Mouse (Mus musculus) telencephalon, adult 2 months (tissue): ENCODE results near the gene Artn.

Experiments used
- DNase-seq: peaks from one replicate; pipeline ENCODE4 v3.0.0-alpha.2; 2011; ENCODE audit warnings: low read depth, low spot score

Artn gene

DNA sequence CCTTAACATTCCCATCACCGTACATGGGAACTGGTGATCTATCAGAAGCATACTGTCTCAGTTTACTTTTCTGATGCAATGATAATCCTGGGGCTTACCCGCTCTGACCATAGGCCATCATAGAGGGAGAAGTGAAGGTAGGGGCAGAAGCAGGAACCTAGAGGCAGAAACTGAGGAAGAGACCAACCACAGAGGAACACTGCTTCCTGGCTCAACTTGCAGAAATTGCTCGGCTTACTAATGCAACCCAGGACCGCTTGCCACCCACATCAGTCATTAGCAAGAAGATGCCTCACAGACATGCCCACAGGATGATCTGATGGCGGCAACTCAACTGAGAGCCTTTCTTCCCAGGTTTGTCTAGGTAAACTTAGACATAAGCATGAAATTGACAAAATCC lies 10.8 kb downstream of the Artn start:
- no peak for DNase-seq

DNA sequence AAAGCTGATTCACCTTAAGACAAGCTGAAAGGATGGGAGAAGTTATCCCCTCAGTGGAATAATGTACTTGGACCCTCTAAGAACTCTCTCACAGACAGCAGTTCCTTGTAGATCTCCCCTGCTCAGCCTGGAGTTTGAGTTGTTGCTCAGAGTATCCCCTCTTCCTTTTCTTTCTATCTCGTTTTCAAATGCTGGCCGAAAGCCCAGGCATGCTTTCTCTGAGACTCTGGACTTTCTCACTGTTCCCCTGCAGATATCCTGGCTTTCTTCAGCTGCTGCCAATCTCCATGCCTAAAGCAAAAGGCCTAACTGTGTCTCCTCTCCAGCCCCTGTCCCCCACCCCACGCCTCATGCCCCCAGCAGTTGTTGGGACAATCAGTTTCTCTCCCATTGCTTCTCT lies 11.3 kb downstream of the Artn start:
- no peak for DNase-seq

DNA sequence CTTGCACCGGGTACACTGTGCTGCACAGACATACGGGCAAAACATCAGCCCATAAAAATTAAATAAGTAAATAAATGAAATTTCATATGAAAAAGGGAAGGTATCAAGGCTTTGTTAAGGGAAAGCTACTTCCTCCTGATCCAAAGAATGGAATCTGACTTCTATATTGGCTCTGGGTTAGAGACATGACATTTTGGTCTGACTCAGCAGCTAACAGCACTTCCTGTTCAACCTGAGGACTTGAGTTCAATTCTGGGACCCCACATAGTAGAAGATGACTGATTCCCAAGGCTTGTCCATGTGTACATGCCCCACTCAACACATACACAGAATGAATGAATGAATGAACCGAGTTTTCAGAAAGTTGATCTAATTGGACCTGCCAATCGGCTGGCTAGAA lies 11.7 kb downstream of the Artn start:
- no peak for DNase-seq

DNA sequence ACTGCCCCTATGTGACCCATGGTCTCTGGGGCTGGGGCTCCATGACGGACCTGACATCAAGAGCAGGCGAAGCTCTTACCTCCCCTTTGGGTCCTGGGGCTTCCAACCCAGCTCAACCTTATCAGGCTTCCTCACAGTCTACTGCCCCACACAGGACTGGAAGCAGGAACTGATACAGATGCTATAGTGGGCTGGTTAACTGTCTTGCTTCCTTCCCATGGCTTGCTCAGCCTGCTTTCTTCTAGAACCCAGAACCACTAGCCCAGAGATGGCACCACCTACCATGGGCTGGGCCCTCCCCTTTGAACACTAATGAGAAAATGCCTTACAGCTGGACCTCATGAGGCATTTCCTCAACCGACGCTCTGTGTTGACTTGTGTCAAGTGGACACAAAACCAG lies 12.2 kb downstream of the Artn start:
- no peak for DNase-seq

DNA sequence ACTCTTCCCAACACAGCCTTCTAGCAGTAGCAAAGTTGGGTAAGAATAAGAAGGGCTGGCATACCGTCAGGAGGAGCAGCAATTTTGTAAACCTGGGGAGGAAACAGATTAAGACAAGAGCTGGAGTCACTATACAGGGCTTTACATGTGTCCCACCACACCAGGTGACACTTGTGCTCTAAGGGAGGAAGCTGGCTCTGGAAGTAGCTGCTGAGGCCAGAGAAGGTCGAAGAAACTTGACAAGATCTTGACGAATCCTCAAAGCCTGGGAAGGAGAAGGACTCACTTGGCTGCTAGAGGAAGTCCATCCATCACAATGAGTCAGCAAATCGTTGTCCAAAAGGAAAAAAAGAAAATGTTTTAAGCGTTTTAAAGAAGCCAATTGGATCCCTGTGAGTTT lies 13.2 kb downstream of the Artn start:
- no peak for DNase-seq

DNA sequence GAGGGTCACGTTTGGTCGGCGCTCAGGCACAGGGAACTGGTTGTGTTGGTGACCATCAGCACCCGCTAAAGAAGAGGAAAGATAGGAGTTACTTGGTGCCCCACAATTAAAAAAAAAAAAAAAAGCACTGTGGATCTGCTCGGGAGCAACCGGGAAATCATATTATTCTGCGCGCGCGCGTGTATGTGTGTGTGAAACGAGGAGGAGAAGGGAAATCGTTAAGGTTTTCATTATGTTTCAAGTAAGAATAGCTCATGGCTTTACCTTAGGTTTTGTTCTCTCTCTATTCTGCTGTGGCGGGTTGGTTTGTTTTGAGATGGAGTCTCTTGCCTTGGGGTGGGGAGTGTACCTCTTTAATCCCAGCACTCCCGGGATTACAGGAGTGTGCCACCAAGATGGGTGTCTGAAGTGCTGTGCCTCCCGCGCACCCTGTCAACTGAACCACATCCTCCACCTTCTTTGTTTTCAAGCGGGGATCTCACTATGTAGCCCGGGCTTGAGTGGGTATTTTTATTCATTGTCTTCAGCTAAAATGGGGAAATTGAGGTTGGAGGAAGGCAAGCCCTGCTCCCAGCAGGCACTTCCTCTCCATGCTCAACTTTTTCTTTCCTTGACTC lies 14.0 kb downstream of the Artn start:
- peak; percentile 36 for DNase-seq

DNA sequence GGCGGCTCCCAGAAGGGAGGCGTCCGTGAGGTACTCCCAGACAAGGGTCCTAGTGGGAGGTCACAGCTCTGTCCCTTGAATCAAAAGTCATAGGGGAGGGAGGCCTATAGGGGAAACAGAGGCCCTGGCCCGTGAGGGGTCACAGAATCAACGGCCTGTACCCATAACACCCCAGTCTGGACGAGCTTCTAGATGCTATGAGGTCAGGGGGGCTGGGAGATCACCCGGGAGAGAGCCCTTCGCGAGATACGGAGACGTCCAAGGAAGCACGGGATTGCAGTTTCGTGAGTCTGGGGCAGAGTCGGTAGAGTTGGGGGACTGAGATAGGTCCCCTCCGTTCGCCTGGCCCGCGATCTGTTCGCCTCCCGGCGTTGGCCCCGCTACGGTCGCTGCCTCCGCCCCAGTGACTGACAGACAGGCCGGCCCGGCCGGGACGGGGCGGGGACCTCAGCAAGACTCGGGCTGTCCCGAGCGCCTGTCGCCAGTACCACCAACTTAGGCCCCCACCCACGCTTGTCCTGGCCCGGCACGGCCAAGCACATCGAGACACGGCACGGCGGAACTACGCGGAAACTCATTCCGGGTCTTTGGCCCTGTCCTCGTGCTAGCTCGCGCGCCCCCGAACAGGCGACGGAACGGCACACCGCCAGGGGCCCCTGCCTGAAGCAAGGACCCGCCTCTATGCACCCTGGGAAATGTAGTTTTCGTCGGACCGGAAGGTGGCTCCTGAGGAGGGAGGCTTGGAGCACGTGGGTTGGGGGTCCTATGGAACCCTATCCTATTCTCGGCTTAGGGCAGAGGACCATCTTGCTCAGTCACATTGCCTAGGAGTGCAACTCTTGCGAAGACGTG lies 14.7 kb downstream of the Artn start, which contains the start of gene Ipo13:
Gene Ipo13 (minus strand): TSS at position 409 of the 852 bp plus-strand sequence.
- peak; percentile 89 for DNase-seq

DNA sequence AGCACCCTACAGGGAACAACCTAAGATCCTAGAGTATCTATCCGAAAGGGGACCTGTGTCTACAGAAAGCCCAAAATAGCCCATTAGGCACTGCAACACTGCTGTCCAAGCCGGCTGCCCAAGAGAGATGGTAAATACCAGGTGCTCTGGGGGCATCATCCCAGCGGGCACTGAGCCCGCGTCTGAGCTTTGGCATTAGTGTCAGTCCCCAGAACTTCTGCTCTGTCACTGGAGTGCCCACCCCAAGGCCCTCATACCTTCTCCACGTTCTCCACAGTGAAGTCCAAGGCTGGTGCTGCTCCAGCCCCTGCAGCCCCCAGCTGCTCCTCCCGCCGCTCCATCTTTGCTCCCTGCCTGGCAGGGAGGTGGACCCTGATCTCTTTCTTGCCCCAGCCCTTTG lies 15.5 kb downstream of the Artn start:
- no peak for DNase-seq

DNA sequence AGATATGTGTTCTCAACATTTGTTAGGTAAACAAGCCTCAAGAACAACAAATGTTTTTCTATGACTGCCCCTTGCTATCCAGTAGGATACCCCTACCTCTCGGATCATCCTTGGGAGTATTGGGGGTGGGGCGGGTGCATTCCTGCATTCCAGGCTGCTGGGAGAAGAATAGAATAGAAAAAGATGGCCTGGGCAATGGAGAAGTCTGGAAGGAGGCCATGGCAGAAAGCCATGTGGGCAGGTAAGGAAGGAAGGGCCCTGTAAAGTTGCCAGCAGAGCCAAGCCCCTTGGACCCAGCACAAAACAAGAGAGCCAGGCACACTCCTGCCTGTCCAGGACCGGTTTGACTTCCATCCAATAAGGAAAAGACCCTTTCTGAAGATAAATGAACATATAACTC lies 16.1 kb downstream of the Artn start:
- no peak for DNase-seq

DNA sequence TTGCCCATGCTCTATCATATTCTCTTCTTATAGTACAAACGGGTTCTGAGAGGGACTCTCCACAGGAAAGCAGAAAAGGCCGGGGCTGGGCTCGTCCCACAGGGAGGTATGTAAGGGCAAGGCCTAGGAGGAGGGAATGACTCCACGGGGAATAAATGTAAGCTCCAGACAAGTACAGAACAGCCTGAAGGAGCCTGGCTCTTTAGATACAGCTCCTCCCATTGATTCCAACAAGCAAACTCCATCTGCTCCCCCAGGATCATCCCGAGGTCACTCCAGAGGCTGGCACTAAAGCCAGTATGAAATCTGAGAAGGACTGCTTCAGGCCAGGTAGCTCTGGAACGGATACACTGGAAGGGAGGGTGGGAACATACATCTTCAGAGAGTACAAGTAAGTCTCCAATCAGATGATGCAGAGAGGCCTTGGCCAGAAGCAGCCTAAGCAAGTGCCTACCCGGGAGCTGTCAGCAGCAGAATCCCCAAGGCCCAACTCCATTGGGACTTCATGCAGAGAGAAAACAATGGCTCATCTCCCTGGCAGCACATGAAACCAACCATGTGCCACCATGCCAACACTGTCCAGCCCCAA lies 16.8 kb downstream of the Artn start:
- DNase-seq = no peak

DNA sequence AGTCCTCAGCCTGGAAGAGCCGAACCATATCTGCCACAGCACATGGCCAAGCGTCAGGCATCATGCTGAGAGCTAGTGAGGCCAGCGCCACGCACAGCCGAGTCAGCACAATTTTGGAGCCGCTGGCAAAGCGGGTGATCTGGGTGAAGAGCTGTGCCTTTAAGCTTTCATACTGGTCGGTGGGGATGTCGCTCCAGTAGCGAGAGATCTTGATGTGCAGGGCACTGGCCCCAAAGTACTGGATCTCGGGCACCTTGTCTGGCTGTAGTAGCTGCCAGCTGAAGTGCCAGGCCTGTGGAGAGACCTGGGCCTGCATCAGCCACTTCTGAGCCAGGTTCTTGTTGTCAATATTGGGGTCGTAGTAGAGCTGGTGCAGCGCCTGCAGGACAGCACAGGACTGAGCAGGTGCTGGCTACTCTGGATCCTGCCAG lies 17.4 kb downstream of the Artn start:
- no peak for DNase-seq

DNA sequence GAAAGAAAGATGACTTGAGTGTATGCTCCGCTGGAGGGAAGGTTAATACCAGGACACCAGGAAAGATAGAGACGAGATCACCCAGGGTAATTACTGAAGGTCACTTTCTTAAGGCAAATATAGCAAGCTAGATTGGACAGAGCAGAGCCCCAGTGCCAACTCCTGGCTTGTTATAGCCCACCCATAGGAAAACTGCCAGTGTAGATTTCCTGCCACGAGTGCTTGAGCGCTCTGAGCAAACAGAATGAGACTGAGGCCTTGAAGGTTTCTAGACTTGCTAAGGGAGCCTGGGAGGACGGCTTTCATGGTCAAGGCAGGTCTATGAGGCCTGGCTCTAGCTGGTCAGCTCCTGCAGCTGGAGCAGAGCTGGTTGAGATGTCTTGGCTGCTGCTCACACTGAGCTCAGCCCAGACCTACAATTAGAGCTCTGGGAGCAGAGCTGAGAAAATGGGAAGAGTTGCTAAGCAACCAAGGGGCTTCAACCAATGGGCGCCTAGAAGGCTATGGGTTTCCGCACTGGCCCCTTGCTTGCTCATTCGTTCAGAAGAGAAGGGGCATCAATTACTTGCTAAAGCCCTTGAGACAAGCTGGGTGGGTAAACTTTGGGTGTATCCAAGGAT lies 20.6 kb downstream of the Artn start:
- DNase-seq = no peak

DNA sequence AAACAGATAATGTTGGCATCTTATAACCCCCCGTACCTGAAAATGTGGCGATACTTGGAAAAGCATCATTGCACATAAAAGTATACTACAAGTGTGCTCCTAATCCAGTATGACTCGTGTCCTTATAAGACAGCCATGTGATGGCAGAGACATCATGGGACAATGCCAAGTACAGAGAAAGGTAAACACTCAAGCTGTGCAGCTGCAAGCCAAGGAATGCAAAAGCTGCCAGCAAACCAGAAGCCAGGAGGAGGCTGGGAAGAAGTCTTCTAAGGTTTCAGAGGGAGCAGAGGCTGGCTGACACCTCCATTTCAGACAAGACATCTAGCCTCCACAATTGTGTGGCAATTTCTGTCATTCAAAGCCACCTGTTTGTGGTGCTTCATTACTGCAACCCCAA lies 23.4 kb downstream of the Artn start:
- no peak for DNase-seq

DNA sequence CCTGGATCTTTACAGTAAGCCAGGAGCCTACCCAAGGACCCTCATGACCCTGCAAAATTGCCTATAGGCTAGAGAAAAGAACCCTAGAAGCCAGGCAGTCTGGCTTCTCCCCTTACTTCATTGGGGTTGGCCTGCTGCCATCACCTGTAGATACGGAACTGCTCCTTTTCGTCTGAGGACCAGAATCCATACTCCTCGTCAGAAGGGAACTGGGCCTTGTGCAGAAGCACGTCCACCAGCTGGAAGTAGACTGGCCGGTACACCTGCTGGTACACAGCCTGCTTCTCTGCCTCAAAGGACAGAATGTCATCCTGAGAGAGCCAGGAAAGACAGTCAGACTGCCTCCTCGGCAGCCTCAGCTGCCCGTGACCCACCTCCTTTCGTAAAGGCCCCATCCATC lies 24.8 kb downstream of the Artn start:
- no peak for DNase-seq

DNA sequence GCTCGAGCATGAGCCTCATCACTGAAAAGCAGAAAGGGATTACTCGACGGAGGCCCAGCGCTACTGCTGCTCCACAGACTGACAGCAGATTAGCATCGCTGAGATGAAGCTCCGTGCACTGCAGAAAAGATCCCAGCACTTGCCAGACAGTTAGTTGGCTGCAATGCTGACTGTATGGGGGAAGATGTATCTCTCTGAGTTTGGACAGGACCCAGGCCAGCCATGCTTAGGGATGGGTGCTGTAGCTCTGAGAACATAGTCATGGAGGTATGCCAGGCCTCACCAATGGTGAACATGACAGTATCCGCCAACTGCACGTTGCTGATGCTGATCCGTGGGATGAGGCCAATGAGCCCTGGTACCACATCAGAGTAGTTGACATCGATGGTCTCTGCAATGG lies 25.5 kb downstream of the Artn start:
- peak; percentile 73 for DNase-seq

DNA sequence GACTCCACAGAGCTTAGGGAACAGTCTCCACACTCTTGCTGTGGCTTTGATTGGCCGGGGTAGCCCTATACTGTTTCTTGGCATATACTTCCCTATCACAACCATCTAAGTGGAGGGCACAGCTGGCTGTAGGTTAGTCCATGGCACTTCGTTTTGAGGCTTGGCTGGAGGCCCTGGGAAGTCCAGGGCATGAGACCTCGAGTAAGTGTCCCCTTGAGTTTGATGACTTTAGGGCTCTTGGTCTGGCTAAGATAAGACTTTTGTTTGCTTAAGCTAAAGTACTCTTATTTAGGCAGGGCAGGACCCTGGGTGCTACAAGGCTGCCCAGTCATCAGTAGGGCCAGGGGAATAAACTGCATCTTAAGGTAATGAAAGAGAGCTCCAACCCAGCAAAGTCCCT lies 31.5 kb downstream of the Artn start:
- no peak for DNase-seq

DNA sequence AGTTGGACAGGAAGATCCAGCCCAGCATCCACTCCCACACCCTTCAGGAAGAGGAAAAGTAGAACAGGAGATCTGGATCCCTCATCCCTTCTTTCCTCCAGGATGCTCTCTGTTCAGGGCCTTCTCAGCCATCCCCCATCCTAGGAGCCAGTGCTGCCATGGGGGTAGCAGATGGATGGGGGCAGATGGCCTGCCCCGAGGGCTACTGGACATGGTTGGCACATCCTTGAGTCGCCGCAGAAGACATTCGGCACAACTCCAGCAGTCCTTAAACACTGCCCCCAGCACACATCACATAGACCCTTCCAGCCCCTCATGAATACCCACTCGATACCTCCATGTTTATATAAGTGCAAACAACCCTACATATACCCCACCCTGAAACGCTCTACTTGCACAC lies 33.5 kb downstream of the Artn start:
- no peak for DNase-seq

DNA sequence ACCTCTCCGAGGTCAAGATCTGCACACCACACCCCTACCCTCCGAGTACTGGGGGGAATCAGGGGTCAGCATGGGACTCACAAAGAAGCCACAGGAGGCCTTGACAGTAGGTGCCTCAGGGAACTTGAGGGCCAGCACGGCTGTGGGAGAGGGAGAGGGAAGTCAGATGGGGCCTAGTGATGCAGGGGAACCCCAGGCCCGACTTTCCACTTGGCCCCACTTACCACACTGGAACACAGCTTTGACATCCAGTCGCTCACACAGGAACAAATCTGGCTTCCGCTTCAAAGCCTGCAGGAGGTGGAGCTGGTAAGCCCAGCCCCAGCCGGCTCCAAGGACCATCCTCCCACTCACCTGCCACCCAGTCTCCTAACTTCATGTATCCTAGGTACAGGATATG lies 34.2 kb downstream of the Artn start:
- DNase-seq = no peak

DNA sequence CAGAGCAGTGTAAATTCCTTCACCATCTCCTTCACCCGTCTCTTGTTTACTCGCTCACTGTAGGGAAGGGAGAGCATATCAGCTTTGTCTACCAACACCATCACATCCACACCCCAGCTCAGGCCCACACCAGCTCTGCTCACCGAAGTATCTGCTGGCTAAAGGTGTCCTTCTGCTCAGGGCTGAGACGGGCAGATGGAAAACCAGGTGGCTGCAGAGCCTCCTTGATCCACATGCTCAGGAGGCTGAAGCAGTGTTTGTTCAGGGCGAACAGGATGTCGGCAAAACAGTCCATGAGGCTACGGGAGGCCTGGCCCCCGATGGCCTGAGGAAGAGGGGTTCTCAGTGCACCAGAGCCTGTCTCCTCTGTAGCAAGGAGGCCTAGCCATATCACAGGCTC lies 35.0 kb downstream of the Artn start:
- no peak for DNase-seq

DNA sequence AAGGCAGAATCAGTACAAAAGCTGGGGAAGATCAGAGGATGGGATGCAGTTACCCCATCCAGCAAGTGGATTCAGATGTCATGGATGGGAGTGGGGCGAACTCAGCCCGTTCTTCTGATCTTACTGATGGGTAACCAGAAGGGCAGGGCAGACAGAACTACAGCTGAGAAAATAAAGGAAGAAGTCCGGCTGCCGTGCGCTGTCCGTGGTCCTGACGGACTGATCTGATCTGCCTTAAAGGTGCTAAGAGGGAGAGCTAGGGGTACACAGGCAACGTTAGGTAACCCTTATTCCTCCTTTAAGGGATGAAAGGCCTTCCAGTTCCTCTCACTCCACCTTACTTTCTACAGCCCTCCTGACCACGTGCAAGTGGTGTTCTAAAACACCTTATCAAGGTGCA lies 36.2 kb downstream of the Artn start:
- DNase-seq = no peak

DNA sequence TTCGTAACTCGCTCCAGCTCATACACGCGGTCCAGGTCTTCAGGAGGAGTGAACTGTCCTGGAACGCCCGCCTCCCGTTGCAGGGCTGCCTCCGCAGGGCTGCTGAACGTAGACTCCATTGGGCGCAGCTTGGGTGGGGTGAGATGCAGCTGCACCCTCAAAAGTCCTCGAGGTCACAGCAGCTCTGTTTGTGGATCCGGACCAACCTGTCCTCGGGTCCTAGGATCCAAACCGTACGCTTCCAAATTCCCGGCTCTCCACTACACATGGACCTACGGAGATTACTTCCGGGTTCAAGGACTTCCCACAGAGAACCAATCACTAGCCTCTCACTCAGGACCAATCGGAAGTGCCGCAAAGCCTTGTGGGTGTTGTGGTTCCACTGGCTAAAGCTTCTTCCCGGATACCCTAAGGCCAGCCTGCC lies 37.8 kb downstream of the Artn start, which contains the start of gene Dph2:
Gene Dph2 (minus strand): TSS at position 295 of the 424 bp plus-strand sequence.
- peak; percentile 94 for DNase-seq

DNA sequence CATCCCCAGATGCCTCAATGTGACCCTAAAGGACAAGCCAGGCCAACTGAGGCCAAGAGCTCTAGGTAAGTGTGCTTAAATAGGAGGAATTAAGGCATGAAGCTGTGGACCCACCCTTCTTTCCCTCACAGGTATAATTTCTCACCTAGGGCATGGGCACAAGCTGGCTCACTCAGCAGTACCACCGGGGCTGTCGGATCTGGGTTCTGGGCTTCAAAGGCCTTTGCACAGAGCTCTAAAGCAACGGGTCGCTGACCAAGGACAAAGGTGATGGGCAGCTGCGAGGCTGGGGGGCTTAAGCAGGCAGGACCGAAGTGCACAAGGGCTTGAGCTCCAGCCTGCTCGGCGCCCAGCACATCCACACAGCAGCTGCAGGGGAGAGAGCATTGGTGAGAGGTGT lies 38.8 kb downstream of the Artn start:
- no peak for DNase-seq
